Mouse (Mus musculus): Measurements from ENCODE around the gene Fam169b.
"Not testable (repeated sequence)": the region's sequence is repeated elsewhere in the genome, so short reads cannot be mapped to it uniquely, and the experiment has no call there.

Gene Fam169b

DNA sequence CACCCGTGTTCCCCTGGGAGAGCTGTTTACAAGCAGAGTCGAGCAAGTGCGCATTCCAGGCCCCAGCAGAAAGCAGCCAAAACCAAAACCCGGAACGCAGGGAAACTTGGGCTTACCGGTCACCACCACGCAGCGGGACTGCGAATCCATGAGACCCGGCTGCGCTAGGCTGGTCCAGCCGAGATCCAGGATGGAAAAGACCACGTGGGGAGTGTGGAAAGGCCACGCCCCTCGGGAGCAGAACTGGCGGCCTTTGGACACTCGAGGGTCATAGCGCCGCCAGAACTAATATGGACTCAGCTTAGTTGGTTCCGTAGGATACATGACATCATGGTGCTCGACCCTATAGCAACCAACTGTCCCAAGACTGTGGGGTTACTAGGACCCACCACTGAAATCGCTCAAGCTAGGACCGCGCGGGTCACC, 9.6 kb upstream of the Fam169b start, which contains the start of gene Pgpep1l:
Gene Pgpep1l (minus strand): TSS at position 206 of the 426 bp plus-strand sequence.
- no peak for DNase-seq (ENCODE audit: low read depth, low spot score)

DNA sequence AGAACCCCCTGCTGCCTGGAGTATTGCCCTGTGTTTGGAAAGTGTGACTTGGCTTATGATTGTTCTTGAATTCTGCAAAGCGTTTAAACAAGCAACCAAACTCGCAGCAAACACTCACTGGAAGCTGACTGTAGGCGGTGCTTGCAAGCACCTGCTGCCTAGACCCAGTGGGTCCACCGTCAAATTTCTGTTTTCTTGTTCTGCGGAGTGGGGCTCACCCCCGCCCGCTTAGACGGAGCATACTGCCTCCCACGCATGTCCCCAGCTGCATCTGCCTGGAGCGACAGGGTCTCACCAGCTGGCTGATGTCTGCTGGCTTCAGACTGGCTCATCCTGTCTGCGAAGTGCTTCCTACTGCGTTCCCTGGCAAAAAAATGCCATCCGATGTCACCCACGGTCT, 9.1 kb upstream of the Fam169b start:
- DNase-seq (ENCODE audit: low read depth, low spot score) = no peak

DNA sequence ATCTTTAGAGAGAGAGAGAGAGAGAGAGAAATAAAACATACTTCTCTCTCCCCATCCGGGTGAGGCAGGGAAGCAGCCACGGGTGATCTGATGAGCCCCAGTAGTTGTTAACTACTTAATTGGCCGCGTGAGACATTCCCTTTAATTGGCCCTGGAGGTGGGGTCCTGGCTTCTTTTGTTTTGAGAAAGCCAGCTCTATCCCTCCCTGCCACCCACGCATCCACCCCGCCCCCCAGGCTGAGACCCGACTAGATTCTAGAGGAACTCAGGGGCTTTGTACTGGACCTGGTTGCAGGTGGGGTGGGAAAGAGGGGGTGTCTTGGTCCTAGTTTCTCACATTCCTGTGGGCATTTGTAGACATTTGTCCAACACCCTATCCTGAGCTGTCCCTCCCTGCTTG, 8.2 kb upstream of the Fam169b start:
- no peak for DNase-seq (ENCODE audit: low read depth, low spot score)

DNA sequence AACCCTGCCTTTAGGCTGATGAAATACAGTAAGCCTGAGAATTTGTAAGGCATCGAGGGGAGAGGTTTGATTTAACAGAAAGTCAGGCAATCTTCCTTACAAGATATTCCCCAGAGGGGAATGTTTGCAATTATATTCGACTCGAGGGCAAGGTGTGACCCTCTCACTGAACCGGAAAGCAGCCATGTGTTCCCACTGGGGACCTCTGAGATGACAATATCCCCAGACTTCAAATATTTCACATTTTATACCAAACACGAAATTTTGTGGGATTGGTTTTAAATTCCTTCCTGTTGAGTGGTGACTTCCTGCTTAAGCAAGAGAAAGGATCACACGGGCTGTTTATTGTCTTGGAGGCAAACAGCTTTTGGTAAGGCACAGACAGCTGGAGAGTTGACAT, 6.9 kb upstream of the Fam169b start:
- no peak for DNase-seq (ENCODE audit: low read depth, low spot score)

DNA sequence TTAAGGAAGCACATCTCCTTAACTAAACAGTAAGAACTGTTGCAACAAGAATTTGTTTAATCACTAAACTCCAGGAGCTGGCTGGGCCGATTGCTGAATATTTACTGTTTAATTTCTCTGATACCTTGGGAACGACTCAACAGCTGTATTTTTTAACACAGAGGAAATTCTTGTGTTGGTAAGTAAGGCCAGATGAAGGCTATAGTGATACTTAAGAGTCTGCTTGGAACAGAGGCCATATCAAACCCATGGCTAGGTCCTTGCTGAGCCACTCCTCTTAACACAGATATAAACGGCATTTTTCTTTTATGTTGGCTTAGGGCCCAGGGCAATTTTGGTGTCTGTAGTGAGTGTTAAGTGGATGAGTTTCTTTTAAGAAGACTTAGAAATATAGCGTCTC, 3.1 kb upstream of the Fam169b start:
- no peak for DNase-seq (ENCODE audit: low read depth, low spot score)

DNA sequence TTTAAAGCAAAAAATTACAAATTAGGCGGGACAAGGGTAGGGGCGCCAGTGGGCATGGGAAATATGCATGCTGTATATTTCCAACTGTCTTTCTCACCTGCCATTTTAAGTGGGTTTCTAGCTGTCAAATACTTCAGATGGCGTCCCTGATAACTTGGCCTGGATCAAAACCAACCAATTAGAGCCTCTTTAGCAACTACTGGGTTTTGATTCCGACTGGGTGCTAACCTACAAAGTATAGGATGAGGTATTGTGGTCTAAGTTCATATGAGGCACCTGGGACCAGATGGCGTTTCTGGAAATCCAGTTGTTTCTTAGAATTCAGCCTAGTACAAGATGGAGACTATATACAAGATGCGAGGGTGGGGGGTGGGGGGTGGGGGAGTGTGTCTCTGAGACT, 1.8 kb upstream of the Fam169b start:
- DNase-seq (ENCODE audit: low read depth, low spot score) = no peak

DNA sequence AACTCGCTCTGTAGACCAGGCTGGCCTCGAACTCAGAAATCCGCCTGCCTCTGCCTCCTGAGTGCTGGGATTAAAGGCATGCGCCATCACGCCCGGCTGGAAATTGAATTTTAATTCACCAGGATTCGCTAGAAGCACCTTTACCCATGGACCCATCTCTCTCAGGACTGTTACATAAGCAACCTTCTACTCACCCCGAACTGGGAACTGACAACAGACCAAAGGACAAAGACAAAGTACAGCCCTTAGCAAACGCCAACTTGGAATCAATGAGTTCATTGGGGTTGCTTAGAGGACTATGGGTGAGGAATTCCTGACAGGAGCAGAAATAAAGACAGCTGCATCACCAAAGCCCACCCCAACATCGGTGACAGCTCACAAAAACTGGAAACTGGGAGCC, 1.0 kb upstream of the Fam169b start:
- no peak for DNase-seq (ENCODE audit: low read depth, low spot score)

DNA sequence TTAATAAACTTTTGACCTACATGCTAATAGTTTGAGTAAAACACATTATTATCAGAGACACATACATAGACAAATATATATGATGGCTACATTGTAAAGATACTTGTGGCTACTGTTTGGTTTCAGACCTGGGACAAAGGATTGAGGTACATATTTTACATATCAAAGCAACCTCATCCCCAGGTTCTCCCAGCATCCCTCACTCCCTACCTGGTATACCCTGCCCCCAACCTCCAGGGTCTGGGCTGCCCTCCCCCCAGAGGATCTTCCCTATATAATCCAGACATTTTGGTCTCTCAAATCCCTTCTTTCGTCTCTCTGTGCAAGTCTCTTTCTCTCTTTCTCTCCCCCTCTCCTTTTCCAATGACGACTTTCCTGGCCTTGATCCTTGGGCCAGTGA, 579 bp downstream of the Fam169b start:
- no peak for DNase-seq (ENCODE audit: low read depth, low spot score)

DNA sequence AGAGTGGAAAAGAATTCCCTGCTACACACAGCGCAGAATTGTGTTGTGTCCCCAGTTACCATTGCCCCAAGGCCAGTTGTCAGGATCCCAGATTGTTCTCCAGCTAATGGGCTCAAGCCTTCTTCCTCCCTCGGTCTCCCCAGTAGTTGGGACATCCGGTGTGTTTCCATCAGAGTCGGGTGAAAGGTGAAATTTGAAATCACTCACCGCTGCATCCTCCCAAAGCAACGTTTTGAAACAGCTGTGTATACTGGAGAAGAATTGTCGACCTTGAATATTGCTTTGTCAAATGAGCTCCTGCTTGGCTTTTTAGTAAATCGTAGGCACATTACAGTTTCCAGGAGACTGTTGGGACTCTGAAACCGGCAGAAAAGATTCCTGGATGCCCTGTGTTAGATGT, 1.3 kb downstream of the Fam169b start:
- no peak for DNase-seq (ENCODE audit: low read depth, low spot score)

DNA sequence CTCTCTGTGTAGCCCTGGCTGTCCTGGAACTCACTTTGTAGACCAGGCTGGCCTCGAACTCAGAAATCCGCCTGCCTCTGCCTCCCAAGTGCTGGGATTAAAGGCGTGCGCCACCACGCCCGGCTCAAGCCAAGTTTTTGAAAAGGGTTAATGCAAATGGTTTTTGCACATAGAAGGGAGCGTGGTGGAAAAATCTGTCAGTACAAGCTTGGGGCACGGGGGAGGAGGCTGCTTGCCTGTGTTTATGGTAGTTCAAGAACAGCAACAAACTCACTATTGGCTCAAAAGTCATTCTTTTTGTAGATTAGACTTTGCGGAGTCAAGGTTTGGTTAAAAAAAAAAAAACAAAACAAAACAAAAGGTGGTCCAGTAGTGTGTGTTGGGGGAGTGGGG, 1.8 kb downstream of the Fam169b start:
- DNase-seq (ENCODE audit: low read depth, low spot score) = not testable (repeated sequence)

DNA sequence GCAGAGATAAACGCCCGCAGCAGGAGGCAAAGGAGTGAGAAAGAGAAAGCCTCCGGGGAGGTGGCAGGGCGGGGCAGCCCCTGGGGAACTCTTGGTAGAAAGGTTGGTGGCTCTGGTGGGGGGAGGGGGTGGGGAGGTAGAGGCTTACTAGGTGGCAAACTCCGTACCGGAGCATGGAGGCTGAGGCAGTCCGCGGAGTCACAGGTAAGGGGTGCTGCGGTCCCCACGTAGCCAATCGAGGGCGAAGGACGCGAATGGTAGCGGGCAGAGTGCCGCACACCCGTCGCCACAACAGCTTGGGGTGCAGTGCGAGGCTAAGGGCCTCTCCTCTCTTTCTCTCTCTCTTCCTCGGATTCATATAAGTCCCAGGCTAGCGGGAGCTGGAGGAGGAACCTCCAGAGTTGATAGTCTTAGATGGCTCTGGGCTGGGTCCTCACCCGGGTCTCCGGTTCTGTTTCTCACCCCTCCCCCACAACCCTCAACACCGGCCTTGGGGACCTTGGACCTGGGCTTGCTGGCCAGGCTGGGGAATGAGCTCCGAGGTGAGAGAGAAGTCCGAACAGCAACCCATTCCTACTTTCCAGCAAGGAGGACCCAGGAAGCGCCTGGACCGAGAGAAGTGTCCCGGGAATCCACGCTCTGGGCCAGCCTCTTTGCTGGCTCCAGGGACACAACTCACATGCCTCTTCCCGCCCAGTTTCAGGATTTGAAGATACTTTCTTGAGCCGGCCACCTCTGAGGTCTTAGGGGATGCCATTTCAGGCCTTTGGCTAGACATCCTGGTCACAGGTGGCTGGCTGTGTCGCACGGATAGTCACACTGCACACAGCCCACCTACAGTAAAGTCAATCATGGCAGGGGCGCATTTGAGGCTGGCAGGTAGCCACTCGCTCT, 2.4 kb downstream of the Fam169b start:
- DNase-seq (ENCODE audit: low read depth, low spot score) = no peak

DNA sequence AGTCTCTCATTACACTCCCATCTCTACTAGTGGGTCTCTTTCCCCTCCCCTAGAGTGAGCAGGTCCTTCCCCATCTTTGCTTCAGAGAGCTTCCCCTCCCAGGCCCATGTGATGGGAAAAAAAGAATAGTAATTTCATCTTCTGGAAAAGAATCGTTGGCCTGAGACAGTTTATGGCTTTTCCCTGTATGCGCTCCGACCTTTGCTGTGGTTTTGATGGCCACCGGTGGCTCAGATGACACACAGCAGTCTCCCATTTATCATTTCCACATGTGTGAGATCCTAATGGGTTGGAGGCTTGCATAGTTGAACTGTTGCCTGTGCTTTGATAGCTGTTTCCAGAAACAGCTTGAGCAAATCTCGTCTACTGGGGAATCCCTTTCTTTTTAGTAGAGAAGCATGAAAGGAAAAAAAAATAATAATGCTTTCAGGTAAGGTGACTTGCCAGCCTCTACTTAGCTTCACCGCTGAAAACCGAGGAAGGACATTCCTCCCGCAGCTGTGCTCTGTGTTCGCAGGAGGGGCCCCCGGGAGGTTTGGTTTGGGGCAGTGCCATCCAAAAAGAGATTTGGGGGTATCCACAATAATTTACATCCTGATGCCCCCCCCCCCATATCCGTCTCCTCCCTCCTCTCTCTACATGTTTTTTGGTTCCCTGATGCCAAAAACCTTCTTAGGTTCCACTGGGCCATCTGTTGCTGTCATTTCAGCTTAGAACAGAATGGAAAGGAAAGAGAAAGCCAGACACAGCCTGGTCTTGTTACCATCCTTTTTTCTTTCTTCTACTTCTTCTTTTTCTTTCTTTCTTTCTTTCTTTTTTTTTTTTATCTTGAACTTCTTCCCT, 3.6 kb downstream of the Fam169b start:
- DNase-seq (ENCODE audit: low read depth, low spot score) = no peak

DNA sequence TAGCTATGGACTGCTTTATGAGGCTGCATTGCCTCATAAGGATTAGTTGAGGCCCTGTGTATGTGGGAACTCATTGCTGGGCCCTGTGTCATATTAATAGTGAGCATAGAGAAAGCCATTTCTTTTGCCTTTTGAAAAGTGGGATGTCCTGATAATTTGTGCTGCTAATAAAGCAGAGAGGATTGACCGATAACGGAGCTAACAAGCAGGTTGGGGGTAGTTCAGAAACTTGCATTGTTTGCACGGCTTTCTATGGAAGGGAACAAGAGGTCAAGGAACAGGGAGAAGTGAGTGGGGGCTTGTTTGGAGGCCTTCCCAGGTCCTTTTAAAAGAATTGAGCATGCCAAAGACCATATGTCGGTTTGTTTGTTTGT, 4.2 kb downstream of the Fam169b start:
- no peak for DNase-seq (ENCODE audit: low read depth, low spot score)

DNA sequence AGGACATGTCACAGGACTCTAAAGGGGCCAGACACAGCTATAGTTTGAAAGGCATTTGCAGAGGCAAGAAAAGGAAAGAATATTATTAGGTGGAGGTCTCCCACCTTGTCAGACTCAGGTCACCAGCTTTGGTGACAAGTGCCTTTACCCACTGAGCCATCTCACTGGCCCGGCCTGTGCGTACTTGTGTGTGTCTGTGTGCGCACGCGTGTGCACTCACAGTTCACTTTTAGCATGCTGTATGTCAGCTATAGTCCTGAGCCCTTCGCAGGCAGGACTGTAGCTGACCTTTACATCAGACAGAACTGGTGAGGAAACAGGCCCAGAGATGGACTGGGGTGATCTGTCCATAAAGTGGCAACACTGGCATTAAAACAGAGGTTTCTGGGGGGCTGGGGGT, 4.7 kb downstream of the Fam169b start:
- DNase-seq (ENCODE audit: low read depth, low spot score) = no peak

DNA sequence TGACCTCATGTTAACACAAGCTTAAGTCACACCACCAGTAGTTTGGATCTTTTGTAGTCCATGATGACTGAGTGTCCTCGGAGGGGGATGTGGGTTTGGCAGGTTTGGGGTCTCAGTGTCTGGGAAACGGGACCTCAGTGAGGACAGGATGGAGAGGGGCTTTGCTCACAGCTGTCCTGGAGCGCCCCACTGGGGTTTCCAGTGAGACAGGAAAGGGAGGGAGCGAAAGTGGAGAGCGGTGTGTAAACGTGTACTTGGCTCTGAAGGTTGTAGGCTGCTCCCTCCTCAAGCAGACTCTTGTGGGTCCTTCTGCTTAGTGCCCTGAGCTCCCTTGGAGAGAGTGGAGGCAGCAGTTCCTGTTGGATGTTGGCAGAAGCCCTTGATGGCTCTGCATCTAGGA, 5.3 kb downstream of the Fam169b start:
- no peak for DNase-seq (ENCODE audit: low read depth, low spot score)

DNA sequence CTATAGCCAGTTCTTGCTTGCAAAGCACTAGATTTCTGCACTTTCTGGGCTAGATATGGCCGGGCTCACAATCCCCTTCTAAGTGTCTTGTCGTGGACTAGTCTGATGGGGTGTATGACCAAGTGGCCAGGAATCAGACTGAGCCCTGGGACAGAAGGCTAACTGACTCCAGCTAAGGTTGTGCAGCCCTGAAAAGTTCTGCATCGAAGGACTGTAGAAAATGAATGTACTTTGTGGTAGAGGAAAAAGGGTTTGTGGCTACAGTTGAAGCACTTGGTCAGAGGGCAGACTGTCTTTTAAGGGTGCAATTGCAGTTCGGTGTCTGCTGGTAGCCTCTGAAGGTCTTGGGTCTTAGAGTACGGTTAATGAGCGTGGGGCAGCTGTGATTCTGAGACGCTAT, 5.8 kb downstream of the Fam169b start:
- DNase-seq (ENCODE audit: low read depth, low spot score) = no peak

DNA sequence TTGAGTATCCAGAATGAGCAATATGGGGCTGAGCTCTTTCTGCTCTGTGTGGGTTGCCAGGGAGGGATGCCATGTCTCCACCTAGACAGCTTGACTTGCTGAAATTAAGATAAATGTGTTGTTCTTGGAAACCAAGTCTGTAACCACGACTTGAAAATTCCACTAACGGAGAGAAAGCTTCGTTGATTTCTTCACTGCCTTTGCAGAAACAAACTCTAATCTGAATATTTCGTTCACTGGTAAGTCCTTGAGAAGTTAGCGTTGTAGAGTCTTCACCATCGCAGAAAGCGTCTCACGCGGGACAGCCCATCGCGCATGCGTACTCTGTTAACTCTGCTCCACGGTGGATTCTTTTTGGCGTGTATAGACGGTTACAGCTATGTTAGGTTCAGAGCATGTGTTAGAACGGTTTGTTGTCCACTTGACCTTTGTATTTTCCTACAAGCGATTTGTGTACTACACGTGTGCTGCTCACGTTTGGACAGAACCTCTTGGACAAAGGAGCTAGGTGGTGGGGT, 6.8 kb downstream of the Fam169b start:
- DNase-seq (ENCODE audit: low read depth, low spot score) = no peak

DNA sequence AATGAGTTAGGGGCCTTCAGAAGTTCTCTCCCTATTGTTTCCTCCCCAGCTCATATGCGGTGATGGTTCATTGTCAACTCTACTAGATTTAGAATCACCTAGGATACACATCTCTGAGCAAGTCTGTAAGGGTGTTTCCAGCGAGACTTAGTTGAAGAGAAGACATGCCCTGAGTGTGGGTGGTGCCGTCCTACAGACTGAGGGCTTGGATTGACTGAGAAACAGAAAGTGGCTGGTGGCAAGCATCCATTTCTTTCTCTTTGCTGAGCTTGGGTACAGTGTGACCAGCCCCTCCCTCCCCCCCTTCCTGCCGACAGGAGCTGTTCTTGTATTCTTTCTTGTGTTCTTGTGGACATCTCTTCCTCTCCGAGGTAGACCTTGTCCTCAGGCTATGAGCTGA, 7.7 kb downstream of the Fam169b start:
- DNase-seq (ENCODE audit: low read depth, low spot score) = no peak

DNA sequence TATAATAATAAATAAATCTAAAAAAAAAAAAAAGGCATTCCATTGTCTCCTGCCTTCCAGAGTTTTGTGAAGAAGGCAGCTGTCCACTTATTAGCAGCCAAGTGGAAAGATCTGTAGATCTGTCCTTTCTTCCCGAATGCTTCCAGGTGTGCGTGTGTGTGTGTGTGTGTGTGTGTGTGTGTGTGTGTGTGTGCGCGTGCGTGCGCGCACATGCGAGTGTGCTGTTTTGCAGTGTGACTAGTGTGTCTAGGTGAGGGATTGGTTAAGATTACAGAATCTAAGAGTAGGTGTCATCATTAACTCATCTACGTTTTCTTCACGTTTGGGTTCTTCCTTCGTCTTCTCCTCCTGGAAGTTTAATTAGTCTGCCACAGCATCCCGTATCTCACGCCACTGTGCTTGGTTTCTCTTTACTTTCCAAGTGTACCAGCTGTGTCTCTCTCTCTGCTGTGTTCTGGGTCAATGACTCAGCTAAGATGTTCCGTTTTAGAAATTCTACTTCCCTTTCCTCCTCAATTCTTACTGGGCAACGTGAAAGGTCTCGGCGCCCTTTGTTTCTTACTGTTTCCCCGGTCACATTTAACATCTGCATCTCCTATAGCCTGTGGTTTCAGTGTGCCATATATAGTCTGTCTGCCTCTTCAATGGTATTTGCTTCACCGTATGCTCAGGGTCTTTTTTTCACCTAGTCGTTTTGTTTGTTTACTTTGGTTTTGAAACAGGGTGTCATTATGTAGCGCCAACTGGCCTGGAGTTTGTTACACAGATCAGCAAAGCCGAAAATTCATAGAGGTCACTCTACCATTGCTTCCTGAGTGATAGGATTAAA, 8.9 kb downstream of the Fam169b start:
- no peak for DNase-seq (ENCODE audit: low read depth, low spot score)

DNA sequence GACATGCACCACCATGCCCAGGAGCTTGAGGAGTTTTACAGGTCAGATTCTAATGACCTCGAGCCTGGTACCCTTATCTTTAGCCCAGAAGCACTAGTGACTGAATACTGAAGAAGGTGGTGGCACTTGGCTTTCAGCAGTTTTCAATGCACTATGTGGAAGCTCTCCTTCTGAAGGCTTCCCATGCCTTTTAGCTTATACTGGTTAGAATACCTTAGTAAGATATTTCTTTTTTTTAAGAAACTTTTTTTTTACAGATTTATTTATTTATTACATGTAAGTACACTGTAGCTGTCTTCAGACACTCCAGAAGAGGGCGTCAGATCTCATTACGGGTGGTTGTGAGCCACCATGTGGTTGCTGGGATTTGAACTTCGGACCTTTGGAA, 9.5 kb downstream of the Fam169b start:
- not testable (repeated sequence) for DNase-seq (ENCODE audit: low read depth, low spot score)

DNA sequence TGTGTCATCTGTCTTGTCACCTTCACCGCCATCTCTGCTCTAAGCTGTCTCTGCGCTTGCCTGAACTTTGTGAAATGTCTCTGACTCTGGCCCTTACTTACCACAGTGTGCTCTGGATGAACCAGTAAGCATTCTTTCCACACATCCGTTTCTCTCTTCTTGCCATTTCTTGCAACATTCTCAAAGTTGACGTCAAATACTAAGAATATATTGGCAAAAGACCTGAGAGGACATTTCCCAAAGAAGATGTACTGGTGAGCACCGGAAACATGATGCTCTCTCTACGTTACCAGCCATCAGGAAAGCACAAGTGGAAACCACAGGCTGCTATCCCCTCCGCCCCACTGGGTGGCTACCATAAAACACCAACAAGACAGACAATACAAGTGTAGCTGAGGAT, 10.1 kb downstream of the Fam169b start:
- no peak for DNase-seq (ENCODE audit: low read depth, low spot score)

DNA sequence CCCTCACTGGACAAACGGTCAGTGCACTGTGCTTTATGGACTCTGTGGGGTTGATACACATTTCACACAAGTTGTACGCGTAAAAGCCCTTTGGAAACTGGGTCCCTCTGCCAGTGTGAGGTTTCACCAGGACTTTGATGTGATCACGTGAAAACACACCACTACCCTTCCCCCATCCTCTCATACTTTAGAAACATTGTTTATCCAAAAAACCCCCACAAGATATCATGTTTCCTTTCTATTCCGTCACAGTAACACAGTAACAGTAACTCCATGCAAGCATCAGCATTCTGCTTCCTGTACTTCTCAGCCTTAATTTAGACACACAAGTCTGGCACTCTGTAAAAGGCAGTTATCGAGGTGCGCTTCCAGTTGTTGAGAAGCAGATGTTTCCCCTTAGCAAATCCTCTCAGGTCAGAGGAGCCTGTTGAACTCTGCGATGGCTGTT, 12.2 kb downstream of the Fam169b start:
- no peak for DNase-seq (ENCODE audit: low read depth, low spot score)

Data from embryo, embryonic 11.5 days (tissue).